Mouse (Mus musculus) gastrocnemius, postnatal 14 days (tissue): Measurements from ENCODE around the gene Snx4. TPM values are rescaled to one million over a fixed set of nuclear protein-coding genes. Genes with fewer than 3 reads are reported as not detected.

Experiments
- DNase-seq: peaks from one replicate; pipeline ENCODE4 v3.0.0; 2021; ENCODE audit warnings: mixed read lengths
- intact Hi-C: fragments of 180-260 bp; cut with DNase I; formaldehyde crosslinking; loops from one replicate; pipeline ENCODE4 v1.15.1; 2025; ENCODE audit warnings: low total_unique reads
- total RNA-seq, 2 experiments: library from RNA; stranded (reverse); gene quantifications; 2 replicates each; pipeline ENCODE4 v1.2.3; 2021

Snx4 gene
- total RNA-seq, 2 experiments from 2014 or later, result 19.5 to 22.3 TPM

DNA sequence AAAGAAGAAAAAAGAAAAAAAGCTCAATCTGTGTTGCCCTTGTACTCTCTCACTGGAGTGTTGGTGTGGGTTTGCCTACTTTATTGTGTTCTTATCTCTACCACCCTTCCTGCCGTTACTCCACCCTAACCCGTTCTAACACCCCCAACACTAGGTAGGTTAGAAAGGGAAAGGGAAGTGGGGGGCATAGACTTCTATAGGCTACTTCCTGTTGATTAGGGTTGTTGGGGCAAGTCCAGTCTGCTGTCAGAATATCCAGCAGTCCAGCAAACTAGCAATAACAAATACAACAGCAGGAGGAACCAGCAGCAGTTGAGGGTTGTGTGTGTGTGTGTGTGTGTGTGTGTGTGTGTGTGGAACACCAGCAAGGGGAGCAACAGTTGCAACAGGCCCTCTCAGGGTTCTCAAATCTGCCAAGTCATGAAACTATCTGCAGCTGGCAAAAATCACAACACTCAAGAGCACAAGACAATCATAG is 10.4 kb downstream of the Snx4 start:
- intact Hi-C loops, result no loop called here
- no peak for DNase-seq

DNA sequence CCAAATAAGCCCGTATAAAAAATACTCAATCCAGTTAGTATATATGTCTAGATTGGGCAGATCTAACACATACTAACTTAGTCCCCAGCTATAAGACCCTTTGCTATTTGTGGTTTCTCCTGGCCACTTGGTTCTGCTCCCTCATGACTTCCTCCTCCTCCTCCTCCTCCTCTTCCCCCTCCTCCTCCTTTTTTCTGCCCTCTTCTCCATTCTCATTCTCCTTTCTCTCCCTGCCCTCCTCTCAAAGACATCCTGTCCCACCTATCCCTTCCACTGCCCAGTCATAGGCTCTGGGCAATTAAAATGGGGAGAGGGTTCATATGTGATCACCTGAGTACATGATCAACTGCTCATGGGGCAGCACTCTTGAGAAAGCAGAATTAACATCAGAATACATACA is 10.9 kb downstream of the Snx4 start:
- intact Hi-C loops, result no loop called here
- DNase-seq, result no peak

DNA sequence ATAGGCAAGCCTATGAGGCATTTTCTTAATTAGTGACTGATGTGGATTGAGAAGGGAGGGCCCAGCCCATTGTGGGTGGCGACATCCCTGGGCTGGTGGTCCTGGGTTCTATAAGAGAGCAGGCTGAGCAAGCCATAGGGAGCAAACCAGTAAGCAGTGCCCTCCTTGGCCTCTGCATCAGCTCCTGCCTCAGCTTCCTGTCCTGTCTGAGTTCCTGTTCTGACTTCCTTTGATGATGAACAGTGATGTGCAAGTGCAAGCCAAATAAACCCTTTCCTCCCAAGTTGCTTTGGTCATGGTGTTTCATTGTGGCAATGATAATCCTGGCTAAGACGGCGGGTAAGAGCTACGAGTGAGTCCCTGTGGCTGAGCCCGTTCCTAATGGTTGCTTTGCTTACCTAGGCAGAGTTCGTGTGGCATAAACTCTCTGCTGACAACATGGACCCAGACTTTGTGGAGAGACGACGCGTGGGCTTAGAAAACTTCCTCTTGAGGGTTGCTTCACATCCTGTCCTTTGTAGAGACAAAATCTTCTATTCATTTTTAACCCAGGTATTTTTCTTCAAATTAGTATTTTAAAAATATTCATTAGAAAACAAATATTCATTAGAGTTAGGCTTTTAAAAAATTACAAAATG is 16.5 kb downstream of the Snx4 start:
- DNase-seq, result no peak
- intact Hi-C loops, result no loop called here

DNA sequence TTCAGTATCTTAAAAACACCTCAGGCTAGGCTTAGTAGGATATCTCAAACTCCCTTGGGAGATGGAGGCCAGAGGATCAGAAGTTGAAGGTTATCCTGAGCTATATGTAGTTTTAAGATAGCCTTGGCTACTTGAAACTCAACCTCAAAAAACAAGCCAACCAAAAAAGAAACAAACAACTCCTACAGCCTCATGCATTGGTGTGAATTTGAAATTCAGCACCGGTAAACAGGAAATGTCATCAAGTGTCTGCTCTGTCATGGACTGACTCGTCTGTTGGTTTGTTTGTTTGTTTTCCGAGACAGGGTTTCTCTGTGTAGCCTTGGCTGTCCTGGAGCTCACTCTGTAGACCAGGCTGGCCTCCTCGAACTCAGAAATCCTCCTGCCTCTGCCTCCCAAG is 20.6 kb downstream of the Snx4 start:
- DNase-seq, result no peak
- intact Hi-C loops, result no loop called here

DNA sequence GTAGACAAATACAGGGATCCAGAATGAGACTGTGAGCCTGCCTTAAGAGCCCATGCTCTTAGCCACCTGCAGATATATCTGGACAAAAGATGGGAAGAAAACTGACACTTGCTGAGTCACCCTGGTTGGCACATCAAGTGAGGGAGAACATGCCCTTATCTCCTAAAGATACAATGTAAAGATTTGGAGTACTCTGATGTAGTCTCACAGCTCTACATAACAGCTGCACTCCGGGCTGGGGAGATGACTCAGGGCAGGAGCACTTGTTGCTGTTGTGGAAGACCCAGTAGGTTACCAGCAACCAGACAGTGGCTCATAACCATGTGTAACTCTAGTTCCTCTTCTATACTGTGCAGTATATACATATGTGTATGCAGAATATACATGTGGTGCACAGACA is 31.8 kb downstream of the Snx4 start:
- intact Hi-C loops, result no loop called here
- no peak for DNase-seq

DNA sequence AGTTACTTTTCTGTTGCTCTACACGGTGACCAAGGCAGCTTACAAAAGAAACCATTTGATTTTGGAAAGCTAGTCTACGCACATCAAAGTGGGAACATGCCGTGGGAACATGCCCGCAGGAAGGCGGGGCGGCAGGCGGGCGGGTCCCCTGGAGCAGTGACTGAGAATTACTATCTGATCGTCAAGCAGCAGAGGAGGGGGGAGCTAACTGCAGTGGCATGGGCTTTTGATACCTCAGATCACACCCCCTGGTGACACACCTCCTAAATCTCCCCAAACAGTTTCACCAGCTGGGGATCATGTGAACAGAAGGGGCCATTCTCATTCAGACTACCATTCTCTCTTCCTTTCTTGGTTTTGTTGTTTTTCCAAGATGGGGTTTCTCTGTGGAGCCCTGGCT is 37.3 kb downstream of the Snx4 start:
- no peak for DNase-seq
- intact Hi-C loops, result no loop called here

DNA sequence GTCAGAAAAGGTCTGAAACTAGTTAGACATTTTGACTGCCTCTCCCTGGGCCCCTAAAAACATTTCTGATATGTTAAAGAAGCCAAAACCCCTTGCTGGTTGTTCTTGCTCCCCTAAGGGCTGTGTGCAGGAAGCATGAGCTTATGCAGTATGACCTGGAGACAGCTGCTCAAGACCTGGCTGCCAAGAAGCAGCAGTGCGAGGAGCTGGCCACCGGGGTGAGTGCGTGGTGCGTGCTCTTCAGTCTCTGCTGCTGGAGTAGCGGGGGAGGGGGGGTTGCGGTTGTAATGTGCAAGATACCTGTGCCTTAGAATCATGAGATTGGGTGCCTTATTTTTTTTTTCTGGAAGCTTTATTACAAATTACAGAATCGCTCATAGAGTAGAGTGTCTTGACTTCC is 38.7 kb downstream of the Snx4 start:
- peak; percentile 20 for DNase-seq
- intact Hi-C loops, result no loop called here

DNA sequence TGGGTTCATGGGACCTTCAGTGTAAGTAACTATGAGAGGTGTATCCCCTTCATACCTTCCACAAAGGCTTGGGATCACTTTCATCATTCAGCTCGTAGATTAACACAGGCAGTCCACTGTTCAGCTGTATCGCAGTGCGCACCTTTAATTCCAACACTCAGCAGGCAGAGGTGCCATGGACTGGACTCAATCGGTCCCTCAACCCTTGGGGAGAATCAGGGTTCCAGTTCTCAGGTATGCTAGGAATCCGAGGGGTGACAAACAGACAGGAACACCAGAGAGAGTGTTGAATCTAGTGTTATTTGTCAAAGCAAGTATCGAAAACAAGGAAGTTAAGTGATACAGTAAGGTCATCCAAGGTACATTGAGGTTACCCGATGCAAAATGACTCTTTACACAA is 41.0 kb downstream of the Snx4 start:
- DNase-seq, result no peak
- intact Hi-C loops, result no loop called here

DNA sequence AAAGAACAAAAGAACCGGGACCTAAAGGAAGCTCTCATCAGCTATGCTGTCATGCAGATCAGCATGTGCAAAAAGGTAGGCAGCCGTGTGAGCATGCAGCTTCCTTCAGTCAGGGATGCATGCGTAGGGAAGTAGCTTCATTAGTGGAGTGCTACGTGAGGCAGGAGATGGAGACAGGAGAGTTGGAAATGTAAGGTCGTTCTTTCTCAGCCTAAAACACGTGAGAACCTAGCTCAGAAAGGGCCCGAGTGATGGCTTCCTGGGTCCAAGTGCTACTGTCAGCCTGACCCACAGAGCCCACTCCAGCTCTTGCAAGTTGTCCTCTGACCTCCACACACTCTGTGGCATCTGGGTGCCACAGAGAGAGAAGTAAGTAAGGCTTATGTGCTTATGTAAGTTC is 43.4 kb downstream of the Snx4 start:
- intact Hi-C loops, result no loop called here

DNA sequence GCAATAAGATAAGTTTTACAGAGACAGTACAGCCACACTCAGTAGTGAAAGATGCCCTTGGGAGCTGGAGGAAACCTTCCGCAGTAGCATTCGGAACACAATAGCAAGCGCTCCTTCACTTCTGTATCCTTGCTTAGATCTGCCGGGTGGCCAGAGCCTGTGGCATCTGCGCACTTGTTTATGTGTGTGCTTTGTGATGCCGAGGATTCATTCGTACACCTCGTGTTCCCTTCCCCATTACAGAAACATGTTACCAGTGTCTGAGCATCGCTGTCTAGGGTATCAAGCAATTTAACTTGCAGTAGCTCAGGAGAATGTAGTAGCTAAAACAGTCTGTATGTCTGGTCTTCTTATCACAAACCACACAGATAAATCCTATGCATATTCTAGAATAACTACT is 44.1 kb downstream of the Snx4 start:
- no peak for DNase-seq
- intact Hi-C loops, result no loop called here

More for the DNA sequence above, 43.4 kb downstream of the Snx4 start:
- DNase-seq, result no peak

DNA sequence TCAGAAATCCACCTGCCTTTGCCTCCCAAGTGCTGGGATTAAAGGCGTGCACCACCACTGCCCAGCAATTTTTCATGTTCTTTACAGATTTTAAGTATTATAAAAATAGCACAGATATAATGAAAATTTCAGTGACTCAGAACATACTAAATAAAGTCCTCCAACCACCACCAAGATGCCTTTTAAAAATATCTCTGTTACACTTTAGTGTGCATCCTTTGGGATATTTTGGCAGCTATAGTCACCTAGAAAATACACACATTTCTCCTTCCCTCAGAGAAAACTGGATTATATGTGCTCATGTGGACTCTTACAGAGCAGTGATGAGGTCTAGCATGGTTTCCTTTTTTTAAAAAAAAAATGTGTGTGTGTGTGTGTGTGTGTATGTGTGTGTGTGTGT is 46.3 kb downstream of the Snx4 start:
- intact Hi-C loops, result no loop called here
- DNase-seq, result no peak

DNA sequence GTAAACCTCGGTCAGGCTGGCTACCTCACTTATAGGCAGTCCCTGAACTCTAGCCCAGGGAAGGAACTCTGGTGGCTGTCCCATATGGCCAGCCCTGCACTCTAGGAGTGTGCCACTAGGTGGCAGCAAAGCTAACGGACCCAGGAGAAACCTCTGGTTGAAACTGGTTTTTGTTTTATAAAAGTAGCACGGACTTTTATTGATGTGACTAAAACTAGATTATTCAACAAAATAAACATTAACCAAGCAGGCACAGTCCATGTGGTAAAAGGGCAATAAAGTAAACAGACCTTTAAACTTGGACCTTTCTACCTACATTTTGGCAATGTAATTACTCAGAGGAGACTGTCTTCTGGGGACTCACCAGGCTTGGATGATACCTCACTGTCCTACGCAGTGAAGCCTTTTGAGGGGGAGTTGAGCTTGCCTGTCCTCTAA is 55.4 kb downstream of the Snx4 start:
- intact Hi-C loops, result no loop called here
- peak; percentile 70 for DNase-seq

DNA sequence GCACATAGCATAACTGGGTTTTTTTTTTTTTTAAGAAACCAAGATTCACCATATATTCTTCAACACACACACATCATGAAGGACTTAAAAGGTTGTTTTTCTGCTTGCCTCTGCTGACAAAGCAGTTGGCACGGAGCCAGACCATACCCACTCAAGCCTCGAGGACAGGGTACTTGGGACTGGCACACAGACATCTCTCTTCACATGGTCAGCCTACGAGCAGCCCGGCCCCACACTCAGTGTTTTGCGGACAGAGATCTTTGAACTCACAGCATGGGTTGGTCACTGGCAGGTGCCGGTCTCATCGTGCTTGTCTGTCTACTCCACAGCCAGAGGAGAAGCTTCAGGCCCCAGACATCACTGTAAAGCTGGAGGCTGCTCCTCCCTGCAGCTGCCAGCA is 56.5 kb downstream of the Snx4 start:
- intact Hi-C loops, result no loop called here
- no peak for DNase-seq

DNA sequence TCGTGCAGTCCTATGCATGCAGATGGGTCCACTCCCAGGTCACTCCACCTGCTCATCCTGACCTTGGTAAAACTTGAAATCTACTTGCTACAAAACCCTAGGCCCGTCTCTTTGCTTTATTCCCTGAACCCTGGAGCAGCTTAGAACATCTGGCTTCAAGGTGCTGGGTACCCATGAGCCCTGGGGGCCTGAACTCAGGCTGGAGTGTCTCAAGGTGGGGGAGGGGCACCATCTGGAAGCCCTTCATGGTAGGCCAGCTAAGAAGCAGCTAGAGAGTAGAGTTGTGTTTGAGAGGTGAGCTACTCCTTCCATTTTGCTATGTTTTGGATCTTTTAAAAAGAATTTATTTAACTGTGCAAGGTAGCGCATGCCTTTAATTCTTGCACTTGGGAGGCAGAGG is 57.8 kb downstream of the Snx4 start:
- intact Hi-C loops, result no loop called here
- no peak for DNase-seq

DNA sequence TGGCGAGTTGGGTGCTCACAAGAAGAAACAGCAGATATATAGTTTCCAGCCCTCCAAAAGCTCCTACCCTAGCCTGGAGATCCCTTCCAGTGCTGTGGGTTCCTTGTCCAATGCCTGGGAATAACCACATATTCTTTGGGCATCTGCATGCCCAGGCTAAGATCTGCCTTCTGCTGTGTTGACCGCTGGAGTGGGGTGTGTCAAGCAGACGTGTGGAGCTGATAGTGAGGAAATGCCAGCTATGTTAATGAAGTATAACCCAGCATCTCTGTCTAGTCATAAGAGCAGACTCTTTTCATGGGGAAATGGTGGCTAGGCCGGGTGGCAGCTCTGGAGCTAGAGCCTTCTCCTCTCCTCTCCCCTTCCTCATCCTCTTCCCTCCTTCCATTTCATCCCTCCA is 64.4 kb downstream of the Snx4 start:
- DNase-seq, result no peak
- intact Hi-C loops, result loop anchor here (10.0 kb wide), 1 partner anchor 239 kb away; no protein-coding TSS in a partner anchor

DNA sequence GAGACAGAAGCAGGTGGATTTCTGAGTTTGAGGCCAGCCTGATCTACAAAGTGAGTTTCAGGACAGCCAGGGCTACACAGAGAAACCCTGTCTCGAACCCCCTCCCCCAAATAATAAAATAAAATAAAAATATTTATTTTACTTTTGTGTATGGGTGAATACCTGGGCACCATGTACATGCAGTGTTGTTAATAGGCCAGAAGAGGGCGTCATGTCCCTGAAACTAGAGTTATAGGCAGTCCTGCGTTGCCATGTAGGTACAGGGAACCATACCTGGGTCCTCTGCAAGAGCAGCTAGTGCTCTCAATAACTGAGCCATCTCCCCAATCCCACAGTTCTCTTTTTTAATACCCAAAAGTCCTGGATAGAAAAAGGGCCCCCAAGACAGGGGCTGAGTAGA is 66.4 kb downstream of the Snx4 start:
- no peak for DNase-seq
- intact Hi-C loops, result loop anchor here (10.0 kb wide), 1 partner anchor 237 kb away; no protein-coding TSS in a partner anchor

DNA sequence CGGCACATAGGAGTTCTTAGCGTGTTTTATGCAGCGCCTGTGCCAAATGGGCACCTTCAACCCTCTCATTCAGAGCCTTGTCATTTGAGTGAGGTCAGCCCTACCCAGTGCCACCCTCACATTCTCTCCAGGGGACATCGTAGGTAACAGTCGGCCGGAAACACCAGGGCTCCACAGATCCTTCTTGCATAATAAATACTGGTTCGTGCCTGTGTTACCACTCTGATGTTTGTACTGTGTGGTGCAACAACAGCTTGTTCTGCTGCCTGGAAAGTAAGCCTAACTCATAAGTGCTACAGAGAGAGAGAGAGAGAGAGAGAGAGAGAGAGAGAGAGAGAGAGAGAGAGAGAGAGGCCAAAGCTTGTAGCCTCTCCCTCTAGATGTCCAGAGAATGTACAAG is 66.8 kb downstream of the Snx4 start:
- no peak for DNase-seq
- intact Hi-C loops, result loop anchor here (10.0 kb wide), 1 partner anchor 237 kb away; no protein-coding TSS in a partner anchor

DNA sequence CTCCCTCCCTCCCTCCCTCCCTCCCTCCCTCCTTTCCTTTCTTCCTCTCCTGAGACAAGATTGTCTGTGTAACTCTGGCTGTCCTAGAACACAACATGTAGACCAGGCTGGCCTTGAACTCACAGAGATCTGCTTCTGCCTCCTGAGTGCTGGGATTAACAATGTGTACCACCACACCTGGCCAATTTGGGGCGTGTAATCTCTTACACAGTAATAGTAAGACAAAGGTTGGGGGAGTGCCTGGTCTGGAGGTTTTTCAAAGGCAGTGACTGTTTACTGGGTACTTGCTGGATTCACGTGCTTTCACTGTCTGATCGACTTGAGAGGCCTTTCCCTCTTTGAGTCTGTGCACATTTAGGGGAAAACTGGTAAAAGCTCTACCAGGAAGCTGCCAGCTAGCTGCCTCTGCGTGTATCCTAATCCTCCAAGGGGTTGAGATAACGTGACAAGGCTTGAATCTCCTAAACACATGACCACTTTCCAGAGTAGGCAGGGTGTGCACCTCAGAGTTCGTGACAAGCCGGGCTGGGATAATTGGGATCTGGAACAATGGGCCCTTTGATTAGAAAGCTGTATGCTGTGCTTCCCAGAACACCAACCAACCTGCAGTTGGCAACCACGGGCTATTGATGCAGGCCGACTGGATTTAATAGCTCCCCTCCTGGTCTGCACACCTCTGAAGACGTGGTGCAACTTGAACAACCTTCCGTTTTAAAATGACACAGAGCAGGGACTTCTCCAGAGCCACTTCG is 74.6 kb downstream of the Snx4 start:
- intact Hi-C loops, result no loop called here
- no peak for DNase-seq

DNA sequence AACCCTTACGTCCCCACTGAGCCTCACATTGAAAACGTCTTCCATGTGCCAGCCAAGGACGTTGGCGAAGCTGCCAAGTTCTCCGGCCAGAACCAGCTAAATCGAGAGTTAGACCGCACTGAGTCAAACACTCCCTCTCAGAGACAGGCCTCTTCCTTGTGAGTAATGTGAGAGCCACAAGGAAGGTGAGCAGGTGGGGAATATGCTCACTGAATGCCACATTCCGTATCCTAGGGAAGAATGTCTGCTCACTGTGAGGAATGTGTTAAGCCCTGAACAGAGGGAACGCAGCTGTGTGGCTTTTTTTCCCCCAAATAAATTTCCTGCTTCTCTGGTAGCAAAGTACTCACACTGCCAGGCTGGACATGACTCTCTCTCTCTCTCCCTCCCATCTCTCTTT is 75.3 kb downstream of the Snx4 start:
- intact Hi-C loops, result no loop called here

DNA sequence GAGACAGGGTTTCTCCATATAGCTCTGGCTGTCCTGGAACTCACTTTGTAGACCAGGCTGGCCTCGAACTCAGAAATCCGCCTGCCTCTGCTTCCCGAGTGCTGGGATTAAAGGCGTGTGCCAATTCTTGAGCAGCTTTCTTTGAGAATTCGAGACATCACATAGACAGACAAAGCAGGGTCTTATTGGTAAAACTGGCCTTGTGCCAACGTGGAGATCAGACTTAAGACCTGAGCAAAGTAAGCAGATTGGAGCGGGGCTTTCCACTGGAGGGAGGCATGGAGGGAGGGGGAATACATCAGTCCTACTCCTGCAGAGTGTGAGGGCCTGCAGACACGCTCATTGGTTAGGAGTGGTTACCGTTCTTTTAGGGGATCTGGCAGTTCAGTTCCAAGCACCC is 75.9 kb downstream of the Snx4 start:
- DNase-seq, result no peak
- intact Hi-C loops, result no loop called here

More for the DNA sequence above, 75.3 kb downstream of the Snx4 start:
- DNase-seq, result no peak

DNA sequence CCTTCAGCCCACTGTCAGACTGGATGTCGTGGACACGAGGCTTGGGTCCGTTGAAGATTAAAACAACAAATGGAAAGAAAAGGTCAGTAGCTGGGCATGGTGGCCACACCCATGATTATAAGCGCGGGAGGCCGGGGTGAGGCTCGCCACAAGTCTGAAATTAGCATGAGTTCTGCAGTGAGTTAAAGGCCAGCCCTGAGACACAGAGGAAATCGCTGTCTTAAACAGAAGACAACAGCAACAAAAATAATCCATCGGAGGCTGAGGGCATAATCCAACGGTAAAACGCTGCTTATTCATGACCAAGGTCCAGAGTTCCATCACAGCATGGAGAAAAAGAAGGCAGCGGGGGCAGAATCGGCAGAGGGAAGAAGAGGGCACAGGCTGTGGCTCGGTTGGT is 81.8 kb downstream of the Snx4 start:
- intact Hi-C loops, result no loop called here
- DNase-seq, result no peak
